Mouse (Mus musculus): ENCODE results near the gene Olfr867. TPM values are rescaled to one million over a fixed set of nuclear protein-coding genes. Genes with fewer than 3 reads are reported as not detected.

The Olfr867 gene
- total RNA-seq (2014; rRNA removed) (not detected in 2 replicates), polyA plus RNA-seq (2015; fragmentation: Nextera tagmentation; extraction: Ambion mirVana) (not detected in 2 replicates)

GRCm38 (mm10) chr9:20057462-20057861, at the start of gene Olfr867:
Gene Olfr867 (minus strand): TSS chr9:20057562.
- H3K27ac ChIP-seq = no peak within 1 kb of the TSS
- no peak for TF ChIP-seq CTCF (IDR thresholded peaks at IDR 0.05; ENCODE audit: low read depth)
- no peak within 1 kb of the TSS for H3K9ac ChIP-seq (replicated peaks; ENCODE audit: low read length)
- ATAC-seq (no peak), DNase-seq (ENCODE audit: low spot score) (no peak)
- H3K4me2 ChIP-seq (ENCODE audit: low read depth, low read length) = no peak within 1 kb of the TSS
- no peaks in the 10 kb centered on the region for H3K4me1 ChIP-seq (ENCODE audit: insufficient read depth, low read length)
- no peaks in the 10 kb centered on the region for H3K27me3 ChIP-seq (ENCODE audit: insufficient read depth, low read length)
- 77% methylated on average over 1 of the region's 1 CpGs for WGBS
- H3K4me3 ChIP-seq (ENCODE audit: low read length) = no peak within 1 kb of the TSS
- H3K9me3 ChIP-seq (ENCODE audit: low read length) = peaks cover 8% of the 10 kb centered on the region
- H3K36me3 ChIP-seq (ENCODE audit: insufficient read depth, low read length) = no peaks in the 10 kb centered on the region

GRCm38 (mm10) chr9:20098326-20098725, 41.0 kb upstream of the Olfr867 start, which contains the start of gene Olfr868:
Gene Olfr868 (plus strand): TSS chr9:20098626.
- TF ChIP-seq CTCF (IDR thresholded peaks at IDR 0.05; ENCODE audit: low read depth) = no peak
- Histone ChIP-seq H3K9me3 (ENCODE audit: low read length) (peaks cover 9% of the 10 kb centered on the region; the same call in 1 of the 2 replicates), H3K36me3 (ENCODE audit: insufficient read depth, low read length) (no peaks in the 10 kb centered on the region), H3K4me1 (ENCODE audit: insufficient read depth, low read length) (no peaks in the 10 kb centered on the region), H3K4me2 (ENCODE audit: low read depth, low read length) (no peak within 1 kb of the TSS), H3K27me3 (ENCODE audit: insufficient read depth, low read length) (no peaks in the 10 kb centered on the region), H3K4me3 (ENCODE audit: low read length) (no peak within 1 kb of the TSS), H3K9ac (replicated peaks; ENCODE audit: low read length) (no peak within 1 kb of the TSS), H3K27ac (no peak within 1 kb of the TSS)
- WGBS = 34% methylated on average over 2 of the region's 2 CpGs
- no peak for ATAC-seq
- DNase-seq (ENCODE audit: low spot score) = no peak

DNA sequence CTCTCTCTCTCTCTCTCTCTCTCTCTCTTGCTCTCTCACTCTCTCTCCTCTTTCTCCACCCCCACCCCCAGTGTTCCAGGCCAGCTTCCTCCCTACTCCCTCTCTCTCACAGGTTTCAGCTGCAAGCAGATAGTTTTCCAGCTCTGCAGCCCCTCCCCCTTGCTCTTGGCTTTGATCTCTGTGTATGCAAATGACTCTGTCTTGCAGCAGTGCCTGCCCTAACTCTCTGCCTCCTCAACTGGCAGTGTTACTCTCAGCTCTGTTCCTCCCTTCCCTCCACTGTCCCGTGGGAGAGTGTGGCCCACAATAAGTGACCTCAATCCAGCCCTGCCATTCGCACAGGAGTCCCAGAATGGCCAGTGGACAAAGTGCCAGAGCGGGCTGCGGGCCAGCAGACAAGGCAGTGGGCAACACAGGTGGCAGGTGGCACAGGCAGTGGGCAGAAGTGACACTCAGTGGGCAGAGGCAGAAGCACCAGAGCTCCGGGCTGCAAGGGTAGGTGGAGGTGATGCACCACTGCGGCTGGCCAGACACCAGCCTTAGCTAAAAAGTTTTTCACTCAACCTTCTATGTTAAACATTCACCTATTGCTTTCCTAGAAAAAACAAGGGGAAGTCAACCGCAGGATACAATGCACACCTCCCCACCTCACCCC, 16.3 kb upstream of the Olfr867 start:
- H3K4me3 ChIP-seq (ENCODE audit: low read length) = no peak overlapping the region
- H3K4me1 ChIP-seq (ENCODE audit: insufficient read depth, low read length) = no peaks in the 10 kb centered on the region
- H3K4me2 ChIP-seq (ENCODE audit: low read depth, low read length) = no peak overlapping the region
- H3K27ac ChIP-seq = no peak overlapping the region
- DNase-seq (ENCODE audit: low spot score) (no peak), ATAC-seq (no peak)
- no peaks in the 10 kb centered on the region for H3K36me3 ChIP-seq (ENCODE audit: insufficient read depth, low read length)
- 77% methylated on average over 7 of the region's 7 CpGs for WGBS
- no peak for TF ChIP-seq CTCF (IDR thresholded peaks at IDR 0.05; ENCODE audit: low read depth)
- H3K9me3 ChIP-seq (ENCODE audit: low read length) = peaks cover 13% of the 10 kb centered on the region; the same call in 1 of the 2 replicates
- no peak overlapping the region for H3K9ac ChIP-seq (replicated peaks; ENCODE audit: low read length)
- no peaks in the 10 kb centered on the region for H3K27me3 ChIP-seq (ENCODE audit: insufficient read depth, low read length)

- H3K4me2 ChIP-seq (ENCODE audit: low read depth, low read length) = no peak overlapping the region
- TF ChIP-seq CTCF (IDR thresholded peaks at IDR 0.05; ENCODE audit: low read depth) = no peak
- peaks cover 10% of the 10 kb centered on the region; the same call in 1 of the 2 replicates for H3K9me3 ChIP-seq (ENCODE audit: low read length)
- H3K27me3 ChIP-seq (ENCODE audit: insufficient read depth, low read length) = no peaks in the 10 kb centered on the region
- no peaks in the 10 kb centered on the region for H3K36me3 ChIP-seq (ENCODE audit: insufficient read depth, low read length)
- 87% methylated on average over 1 of the region's 1 CpGs for WGBS
- H3K27ac ChIP-seq = no peak overlapping the region
- no peak for ATAC-seq
- no peak overlapping the region for H3K9ac ChIP-seq (replicated peaks; ENCODE audit: low read length)
- H3K4me1 ChIP-seq (ENCODE audit: insufficient read depth, low read length) = no peaks in the 10 kb centered on the region
- no peak overlapping the region for H3K4me3 ChIP-seq (ENCODE audit: low read length)
- no peak for DNase-seq (ENCODE audit: low spot score)
Measured at GRCm38 (mm10) chr9:20071291-20071690, 13.9 kb upstream of the Olfr867 start.

GRCm38 (mm10) chr9:20070236-20070635, 12.9 kb upstream of the Olfr867 start:
- Histone ChIP-seq H3K27me3 (ENCODE audit: insufficient read depth, low read length) (no peaks in the 10 kb centered on the region), H3K9ac (replicated peaks; ENCODE audit: low read length) (no peak overlapping the region), H3K9me3 (ENCODE audit: low read length) (peaks cover 10% of the 10 kb centered on the region; the same call in 1 of the 2 replicates), H3K4me1 (ENCODE audit: insufficient read depth, low read length) (no peaks in the 10 kb centered on the region), H3K4me3 (ENCODE audit: low read length) (no peak overlapping the region), H3K36me3 (ENCODE audit: insufficient read depth, low read length) (no peaks in the 10 kb centered on the region), H3K27ac (no peak overlapping the region), H3K4me2 (ENCODE audit: low read depth, low read length) (no peak overlapping the region)
- ATAC-seq (no peak), DNase-seq (ENCODE audit: low spot score) (no peak)
- WGBS = 72% methylated on average over 3 of the region's 3 CpGs
- TF ChIP-seq CTCF (IDR thresholded peaks at IDR 0.05; ENCODE audit: low read depth) = no peak

- 63% methylated on average over 3 of the region's 3 CpGs for WGBS
- no peak for ATAC-seq
- H3K27me3 ChIP-seq (ENCODE audit: insufficient read depth, low read length) = no peaks in the 10 kb centered on the region
Measured at GRCm38 (mm10) chr9:20047964-20048363, 9.4 kb downstream of the Olfr867 start.

DNA sequence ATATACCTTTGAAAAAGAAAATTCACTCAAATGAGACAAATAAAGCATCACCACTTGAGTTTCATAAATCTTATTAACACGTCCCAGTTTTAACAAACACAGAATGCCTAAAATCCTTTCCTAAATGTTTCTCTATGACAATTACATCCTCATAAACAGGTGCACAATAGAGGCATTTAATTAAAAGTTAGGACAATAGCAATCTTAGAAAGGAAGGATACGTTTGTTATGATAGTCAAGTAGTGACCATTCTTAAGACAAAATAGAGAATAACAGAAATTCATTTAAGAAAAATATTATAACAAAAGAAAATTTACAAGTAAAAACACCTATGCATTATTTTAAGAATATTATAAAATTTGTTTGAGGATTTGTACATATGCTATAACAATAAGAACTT, 29.4 kb downstream of the Olfr867 start, which contains the start of gene Olfr866:
Gene Olfr866, minus strand, starts transcription at position 101 of the 400 bp plus-strand sequence.
- no peaks in the 10 kb centered on the region for H3K36me3 ChIP-seq (ENCODE audit: insufficient read depth, low read length)
- no peaks in the 10 kb centered on the region for H3K4me1 ChIP-seq (ENCODE audit: insufficient read depth, low read length)
- 79% methylated on average over 2 of the region's 2 CpGs for WGBS
- peaks cover 3% of the 10 kb centered on the region; the same call in 1 of the 2 replicates for H3K9me3 ChIP-seq (ENCODE audit: low read length)
- TF ChIP-seq CTCF (IDR thresholded peaks at IDR 0.05; ENCODE audit: low read depth) = no peak
- no peak within 1 kb of the TSS for H3K27ac ChIP-seq
- no peaks in the 10 kb centered on the region for H3K27me3 ChIP-seq (ENCODE audit: insufficient read depth, low read length)
- H3K4me2 ChIP-seq (ENCODE audit: low read depth, low read length) = no peak within 1 kb of the TSS
- no peak within 1 kb of the TSS for H3K9ac ChIP-seq (replicated peaks; ENCODE audit: low read length)
- no peak within 1 kb of the TSS for H3K4me3 ChIP-seq (ENCODE audit: low read length)
- DNase-seq (ENCODE audit: low spot score) (no peak), ATAC-seq (no peak)

More at GRCm38 (mm10) chr9:20047964-20048363, 9.4 kb downstream of the Olfr867 start:
- no peaks in the 10 kb centered on the region for H3K36me3 ChIP-seq (ENCODE audit: insufficient read depth, low read length)
- no peak overlapping the region for H3K4me3 ChIP-seq (ENCODE audit: low read length)
- no peak for DNase-seq (ENCODE audit: low spot score)
- H3K9ac ChIP-seq (replicated peaks; ENCODE audit: low read length) = no peak overlapping the region
- peaks cover 9% of the 10 kb centered on the region; the same call in 1 of the 2 replicates for H3K9me3 ChIP-seq (ENCODE audit: low read length)
- no peak overlapping the region for H3K27ac ChIP-seq
- no peak overlapping the region for H3K4me2 ChIP-seq (ENCODE audit: low read depth, low read length)
- no peaks in the 10 kb centered on the region for H3K4me1 ChIP-seq (ENCODE audit: insufficient read depth, low read length)
- no peak for TF ChIP-seq CTCF (IDR thresholded peaks at IDR 0.05; ENCODE audit: low read depth)

Small RNA genes within 50 kb of the gene (microRNA-seq; reads per million reads assigned to microRNA genes)
- 0 reads per million in 2 experiments for gene Gm26231
- 0 reads per million in 2 experiments for gene Gm44395

Other genes with a start within 250 kb of the Olfr867 start
- gene Olfr860, start 207.8 kb downstream of the Olfr867 start, total RNA-seq (2014; rRNA removed) = not detected in 2 replicates
- not detected in 2 replicates for gene Olfr860, start 207.8 kb downstream of the Olfr867 start, polyA plus RNA-seq (2015; fragmentation: Nextera tagmentation; extraction: Ambion mirVana)
- not detected in 2 replicates for gene Olfr862, start 169.6 kb downstream of the Olfr867 start, total RNA-seq (2014; rRNA removed)
- gene Olfr862, start 169.6 kb downstream of the Olfr867 start, polyA plus RNA-seq (2015; fragmentation: Nextera tagmentation; extraction: Ambion mirVana) = not detected in 2 replicates
- not detected in 2 replicates for gene Olfr77, start 140.7 kb downstream of the Olfr867 start, total RNA-seq (2014; rRNA removed)
- gene Olfr77, start 140.7 kb downstream of the Olfr867 start, polyA plus RNA-seq (2015; fragmentation: Nextera tagmentation; extraction: Ambion mirVana) = 0.14 and 0.19 TPM in 2 replicates
- not detected in 2 replicates for gene Olfr866, start 29.5 kb downstream of the Olfr867 start, total RNA-seq (2014; rRNA removed)
- not detected in 2 replicates for gene Olfr866, start 29.5 kb downstream of the Olfr867 start, polyA plus RNA-seq (2015; fragmentation: Nextera tagmentation; extraction: Ambion mirVana)
- gene Olfr868, start 41.1 kb upstream of the Olfr867 start, total RNA-seq (2014; rRNA removed) = not detected in 2 replicates
- gene Olfr868, start 41.1 kb upstream of the Olfr867 start, polyA plus RNA-seq (2015; fragmentation: Nextera tagmentation; extraction: Ambion mirVana) = not detected in 2 replicates
- not detected in 2 replicates for gene Olfr869, start 71.4 kb upstream of the Olfr867 start, total RNA-seq (2014; rRNA removed)
- gene Olfr869, start 71.4 kb upstream of the Olfr867 start, polyA plus RNA-seq (2015; fragmentation: Nextera tagmentation; extraction: Ambion mirVana) = not detected in 2 replicates
- gene Olfr870, start 116.5 kb upstream of the Olfr867 start, total RNA-seq (2014; rRNA removed) = not detected in 2 replicates
- not detected in 2 replicates for gene Olfr870, start 116.5 kb upstream of the Olfr867 start, polyA plus RNA-seq (2015; fragmentation: Nextera tagmentation; extraction: Ambion mirVana)
- gene Olfr871, start 154.6 kb upstream of the Olfr867 start, total RNA-seq (2014; rRNA removed) = not detected in 2 replicates
- not detected in 2 replicates for gene Olfr871, start 154.6 kb upstream of the Olfr867 start, polyA plus RNA-seq (2015; fragmentation: Nextera tagmentation; extraction: Ambion mirVana)
- gene Olfr872, start 179.6 kb upstream of the Olfr867 start, total RNA-seq (2014; rRNA removed) = not detected in 2 replicates
- gene Olfr872, start 179.6 kb upstream of the Olfr867 start, polyA plus RNA-seq (2015; fragmentation: Nextera tagmentation; extraction: Ambion mirVana) = not detected in 2 replicates
- gene Olfr39, start 224.8 kb upstream of the Olfr867 start, total RNA-seq (2014; rRNA removed) = not detected in 2 replicates
- gene Olfr39, start 224.8 kb upstream of the Olfr867 start, polyA plus RNA-seq (2015; fragmentation: Nextera tagmentation; extraction: Ambion mirVana) = not detected in 2 replicates
- not detected in 2 replicates for gene Olfr873, start 241.0 kb upstream of the Olfr867 start, total RNA-seq (2014; rRNA removed)
- not detected in 2 replicates for gene Olfr873, start 241.0 kb upstream of the Olfr867 start, polyA plus RNA-seq (2015; fragmentation: Nextera tagmentation; extraction: Ambion mirVana)

All from hindbrain, postnatal 0 days (tissue).